Mouse (Mus musculus): Measurements from ENCODE around the gene Ssh2.
A peak's percentile ranks its signal among the peaks of the same experiment; 100 is the strongest.

The Ssh2 gene

DNA sequence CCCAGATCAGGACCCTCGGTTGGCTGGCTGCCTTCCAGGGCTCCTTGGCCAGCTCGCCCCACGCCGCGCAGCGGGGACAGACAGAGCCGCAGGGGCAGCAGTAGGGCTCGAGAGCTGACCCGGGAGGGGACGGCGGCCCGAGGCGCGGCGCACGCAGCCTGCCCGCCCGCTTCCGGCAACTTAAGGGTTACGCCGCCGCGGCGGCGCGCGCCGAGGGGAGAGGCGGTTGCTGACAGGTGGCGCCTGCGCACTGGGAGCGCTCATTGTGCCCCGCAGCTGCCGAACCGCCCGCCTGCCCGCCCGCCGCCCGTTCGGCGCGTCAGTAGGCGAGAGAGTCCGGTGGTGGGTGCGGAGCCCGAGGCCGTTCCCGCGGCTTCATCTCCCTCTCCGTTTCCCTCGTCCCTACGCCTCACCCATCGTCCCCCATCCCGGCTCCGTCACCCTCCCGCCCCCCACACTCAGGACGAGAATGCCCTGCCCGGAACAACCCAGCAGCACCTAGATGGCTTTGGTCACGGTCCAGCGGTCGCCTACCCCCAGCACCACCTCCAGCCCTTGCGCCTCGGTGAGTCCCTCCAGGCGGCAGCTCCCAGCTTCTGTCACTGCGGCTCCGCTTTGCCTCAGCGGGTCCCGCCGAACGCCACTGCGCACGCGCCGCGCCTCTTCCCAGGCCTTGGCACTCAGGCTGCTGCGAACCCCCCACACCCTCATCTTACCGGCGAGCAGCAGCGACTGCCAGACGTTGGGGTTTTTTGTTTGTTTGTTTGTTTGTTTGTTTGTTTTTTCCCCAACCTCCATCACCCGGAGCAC, at the start of gene Ssh2:
Gene Ssh2 (plus strand): TSS at position 337 of the 810 bp plus-strand sequence.
- peak; percentile 86 for DNase-seq (ENCODE audit: low read depth, low spot score)

DNA sequence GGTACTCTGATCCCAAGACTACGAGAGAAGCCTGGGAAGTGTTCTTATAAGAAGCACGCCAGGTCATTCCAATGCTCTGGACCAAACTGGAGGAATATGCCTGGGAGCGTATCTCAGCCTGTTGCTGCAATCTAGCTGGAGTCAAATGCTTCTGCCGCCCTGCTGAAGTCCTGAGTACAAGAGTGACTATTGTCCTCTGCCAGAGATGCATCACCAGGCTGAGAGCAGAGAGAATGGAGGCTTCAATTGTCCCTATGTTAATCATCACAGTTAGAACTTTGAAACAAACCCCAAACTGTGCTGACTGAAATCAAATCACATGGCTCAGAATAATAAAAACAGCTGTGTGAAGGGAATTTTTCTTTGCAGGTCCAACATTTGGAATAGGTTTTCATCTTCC, 42.4 kb upstream of the Ssh2 start:
- DNase-seq (ENCODE audit: low read depth, low spot score) = no peak

DNA sequence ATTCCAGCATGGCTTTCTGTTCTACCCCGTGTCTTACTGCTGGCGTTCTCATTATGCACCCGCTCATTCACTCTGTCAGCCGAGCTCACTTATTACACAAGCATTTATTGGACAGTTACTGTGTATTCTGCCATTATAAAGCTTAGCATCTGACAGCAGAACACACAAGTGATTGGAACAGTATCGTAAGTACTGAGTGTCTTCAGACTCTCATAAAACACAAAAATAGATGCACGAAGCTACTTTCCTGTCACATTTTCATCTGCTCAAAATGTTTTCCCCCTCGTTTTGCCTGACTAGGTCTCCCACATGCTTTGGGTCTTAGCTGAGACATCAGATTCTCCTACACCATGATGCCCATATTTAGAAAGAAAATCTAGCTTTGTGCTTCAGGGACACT, 41.6 kb upstream of the Ssh2 start:
- no peak for DNase-seq (ENCODE audit: low read depth, low spot score)

DNA sequence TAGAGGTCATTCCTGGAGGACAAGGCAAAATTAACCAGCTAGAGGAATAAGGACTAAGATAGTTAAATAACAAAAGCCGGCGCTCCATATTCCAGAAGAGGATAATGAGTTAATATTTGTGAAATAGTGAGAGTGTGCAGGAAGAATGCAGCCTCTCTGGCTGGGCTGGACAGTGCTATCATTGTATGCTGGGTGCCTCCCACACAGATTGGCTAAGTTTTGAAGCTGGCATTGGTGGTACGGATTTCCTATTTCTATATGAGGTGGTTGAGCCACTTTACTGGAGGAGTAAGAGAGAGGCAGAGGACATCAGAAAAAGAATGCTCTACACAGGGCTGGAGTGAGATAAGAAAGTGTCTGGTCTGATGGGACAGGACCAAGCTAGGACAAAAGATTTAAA, 36.3 kb upstream of the Ssh2 start:
- DNase-seq (ENCODE audit: low read depth, low spot score) = no peak

DNA sequence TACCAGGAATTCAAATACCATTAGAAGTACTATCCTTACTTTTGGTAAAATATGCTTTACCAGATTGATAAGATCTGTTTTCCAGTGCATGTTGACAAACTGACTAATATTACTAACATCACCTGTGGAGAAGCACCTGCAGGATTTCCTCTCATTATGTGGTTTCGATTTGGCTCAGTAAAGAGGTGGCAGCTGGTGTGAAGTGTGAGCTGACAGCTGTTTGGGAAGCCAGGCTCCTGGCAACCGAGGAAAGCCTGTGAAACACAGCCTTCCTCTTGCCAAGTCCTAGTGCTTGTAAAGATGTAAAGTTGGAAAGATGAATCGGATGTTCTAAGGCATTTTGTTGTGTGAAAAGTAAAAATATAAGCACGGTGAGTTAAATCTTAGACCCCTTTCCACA, 35.2 kb upstream of the Ssh2 start:
- DNase-seq (ENCODE audit: low read depth, low spot score) = no peak

DNA sequence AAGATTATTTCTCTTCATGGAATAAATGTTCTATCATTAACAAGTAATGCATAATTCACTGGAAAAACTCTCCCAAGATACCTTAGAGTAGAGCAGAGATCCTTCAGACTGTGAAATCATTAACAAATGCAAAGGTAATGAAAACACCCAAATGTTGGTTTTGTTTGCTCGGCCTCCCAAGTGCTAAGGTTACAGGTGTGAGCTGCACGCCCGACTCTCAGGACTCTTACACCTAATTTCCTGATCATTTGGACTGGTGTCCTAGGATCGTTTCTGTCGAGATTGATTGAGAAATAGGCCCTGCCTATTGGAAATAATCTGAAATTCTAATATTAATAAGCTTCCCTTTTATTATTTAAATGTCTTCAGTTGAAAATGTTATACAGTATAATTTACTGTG, 34.6 kb upstream of the Ssh2 start:
- no peak for DNase-seq (ENCODE audit: low read depth, low spot score)

DNA sequence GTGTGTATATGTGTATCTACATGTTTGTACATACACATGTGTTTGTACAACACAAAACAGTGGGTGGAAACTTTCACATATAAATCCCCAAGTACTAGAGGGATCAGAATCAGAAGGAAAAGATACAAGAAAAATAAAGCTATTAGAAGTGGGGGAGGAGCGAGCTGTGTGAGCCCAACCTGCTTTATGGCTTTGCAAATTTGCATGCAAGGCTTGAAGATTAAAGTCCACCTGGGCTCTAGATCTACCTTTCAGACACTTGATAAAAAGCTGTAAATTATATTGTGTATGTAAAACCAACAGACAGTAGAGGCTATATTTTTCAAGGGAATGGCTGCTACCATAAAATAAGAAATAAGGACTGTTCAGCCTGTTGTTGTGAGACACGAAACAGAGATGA, 34.0 kb upstream of the Ssh2 start:
- no peak for DNase-seq (ENCODE audit: low read depth, low spot score)

DNA sequence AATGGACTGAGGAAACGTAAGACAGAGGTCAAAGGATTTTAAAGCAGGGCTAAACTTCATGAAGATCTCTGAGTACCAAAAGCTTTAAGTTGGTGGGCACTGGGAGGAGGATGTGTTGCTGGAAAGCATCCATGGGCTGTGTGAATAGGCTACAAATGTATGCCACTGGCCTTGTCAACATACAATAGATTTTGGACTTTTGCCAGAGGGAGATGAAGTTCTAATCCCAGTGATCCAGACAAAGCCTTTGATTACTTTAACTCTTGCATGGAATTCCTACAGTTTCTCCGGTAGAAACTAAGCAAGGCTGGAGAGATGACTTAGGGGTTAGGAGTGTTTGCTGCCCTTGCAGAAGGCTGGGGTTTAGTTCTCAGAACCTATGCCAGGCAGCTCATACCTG, 33.5 kb upstream of the Ssh2 start:
- no peak for DNase-seq (ENCODE audit: low read depth, low spot score)

DNA sequence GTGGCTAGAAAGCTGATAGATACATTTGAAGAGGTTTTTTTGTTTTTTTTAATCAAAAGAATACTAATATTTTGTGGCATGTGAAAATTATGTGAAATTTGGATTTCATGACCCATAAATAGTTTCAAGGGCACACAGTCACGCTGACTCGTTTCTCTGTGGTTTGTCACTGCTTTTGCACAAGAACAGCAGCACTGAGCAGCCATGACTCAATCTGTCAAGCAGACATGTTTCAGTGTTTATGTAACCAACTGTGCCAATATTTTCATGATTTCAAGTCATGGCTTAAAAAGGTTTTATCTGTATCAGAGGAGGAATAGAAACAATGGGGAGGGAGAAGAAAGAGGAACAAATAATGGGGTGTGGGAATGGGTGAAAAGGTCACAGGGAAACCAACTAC, 31.2 kb upstream of the Ssh2 start:
- no peak for DNase-seq (ENCODE audit: low read depth, low spot score)

DNA sequence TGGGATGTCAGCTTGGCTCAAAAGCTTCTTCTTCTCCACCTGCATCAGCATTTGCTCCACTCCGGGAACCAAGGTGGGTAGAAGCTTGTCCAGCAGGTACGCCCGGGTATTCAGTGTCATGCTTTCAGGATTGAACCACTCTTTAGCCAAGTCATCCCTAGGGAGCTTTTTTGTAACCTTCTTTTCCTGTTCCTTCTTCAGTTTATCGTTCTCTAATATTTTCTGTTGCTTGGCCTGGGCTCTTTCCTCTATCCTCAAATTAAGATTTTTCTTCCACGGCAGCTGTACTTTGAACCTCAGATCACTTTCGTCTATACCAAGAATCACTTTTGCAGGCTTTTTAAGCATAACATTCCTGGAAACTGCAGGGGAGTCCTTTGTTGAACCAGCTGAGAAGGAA, 27.2 kb upstream of the Ssh2 start, which contains the start of gene Efcab5:
Gene Efcab5 (minus strand): TSS at position 101 of the 400 bp plus-strand sequence.
- no peak for DNase-seq (ENCODE audit: low read depth, low spot score)

DNA sequence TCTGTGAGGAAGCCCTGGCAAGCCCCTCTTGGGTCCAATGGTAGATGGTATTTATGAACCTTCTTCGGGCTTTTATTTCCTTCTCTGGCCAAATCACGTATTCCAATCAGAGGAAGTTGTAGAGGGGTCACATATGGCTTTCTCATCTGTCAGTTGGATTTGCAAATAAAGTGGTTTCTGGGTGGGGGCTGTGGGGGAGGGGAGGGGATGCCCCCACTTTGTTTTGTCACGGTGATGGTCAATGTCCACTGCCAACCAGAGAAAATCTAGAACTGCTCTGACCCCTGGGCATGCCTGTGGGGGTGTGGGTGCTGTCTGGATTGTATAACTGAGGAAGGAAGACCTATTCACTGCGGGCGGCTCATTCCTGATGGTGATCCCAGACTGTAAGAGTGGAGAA, 22.7 kb upstream of the Ssh2 start:
- DNase-seq (ENCODE audit: low read depth, low spot score) = no peak

DNA sequence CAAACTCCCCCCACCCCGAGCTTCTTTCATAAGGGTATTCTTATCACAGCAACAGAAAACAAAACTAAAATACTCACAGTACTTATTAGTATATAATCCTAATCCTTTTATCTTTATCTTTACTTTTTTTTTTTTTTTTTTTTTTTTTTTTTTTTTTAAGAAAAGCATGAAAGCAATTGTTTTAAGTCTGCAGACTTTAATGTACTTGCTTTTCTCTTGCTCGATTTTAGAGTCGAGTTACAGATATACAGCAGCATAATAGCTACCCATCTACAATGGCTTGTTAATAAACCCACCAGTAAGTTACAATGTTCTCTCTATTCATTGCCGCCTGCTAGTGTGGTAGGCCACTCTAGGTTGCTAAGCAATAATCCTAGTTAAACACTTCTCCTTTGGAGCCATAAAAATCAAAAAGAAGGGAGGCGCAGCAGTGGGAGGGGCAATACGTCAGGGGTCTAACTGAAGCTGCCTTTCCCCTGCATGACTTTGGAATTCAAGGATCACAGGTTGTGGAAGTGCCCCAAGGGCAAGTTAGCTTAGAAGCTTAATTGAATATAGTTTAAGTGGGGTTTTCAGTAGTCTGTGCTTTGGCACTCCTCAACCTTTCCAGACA, 22.0 kb upstream of the Ssh2 start:
- peak; percentile 31 for DNase-seq (ENCODE audit: low read depth, low spot score)

DNA sequence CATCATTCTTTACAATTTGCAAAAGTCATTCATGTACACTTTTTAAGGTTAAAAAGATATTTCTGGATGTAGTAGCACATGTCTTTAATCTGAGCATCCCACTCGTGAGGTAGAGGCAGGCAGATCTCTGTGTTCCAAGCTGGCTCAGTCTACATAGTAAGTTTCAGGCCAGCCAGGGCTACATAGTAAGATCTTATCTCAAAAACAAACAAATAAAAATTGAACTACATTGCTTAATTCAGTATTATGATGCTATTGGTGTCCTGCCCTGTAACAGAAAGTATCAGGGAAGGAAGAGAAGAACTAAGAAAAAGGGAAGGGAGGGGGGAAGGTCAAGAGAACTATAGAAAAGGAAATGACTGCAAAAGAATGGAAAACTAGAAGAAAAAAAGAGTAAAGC, 21.3 kb upstream of the Ssh2 start:
- no peak for DNase-seq (ENCODE audit: low read depth, low spot score)

DNA sequence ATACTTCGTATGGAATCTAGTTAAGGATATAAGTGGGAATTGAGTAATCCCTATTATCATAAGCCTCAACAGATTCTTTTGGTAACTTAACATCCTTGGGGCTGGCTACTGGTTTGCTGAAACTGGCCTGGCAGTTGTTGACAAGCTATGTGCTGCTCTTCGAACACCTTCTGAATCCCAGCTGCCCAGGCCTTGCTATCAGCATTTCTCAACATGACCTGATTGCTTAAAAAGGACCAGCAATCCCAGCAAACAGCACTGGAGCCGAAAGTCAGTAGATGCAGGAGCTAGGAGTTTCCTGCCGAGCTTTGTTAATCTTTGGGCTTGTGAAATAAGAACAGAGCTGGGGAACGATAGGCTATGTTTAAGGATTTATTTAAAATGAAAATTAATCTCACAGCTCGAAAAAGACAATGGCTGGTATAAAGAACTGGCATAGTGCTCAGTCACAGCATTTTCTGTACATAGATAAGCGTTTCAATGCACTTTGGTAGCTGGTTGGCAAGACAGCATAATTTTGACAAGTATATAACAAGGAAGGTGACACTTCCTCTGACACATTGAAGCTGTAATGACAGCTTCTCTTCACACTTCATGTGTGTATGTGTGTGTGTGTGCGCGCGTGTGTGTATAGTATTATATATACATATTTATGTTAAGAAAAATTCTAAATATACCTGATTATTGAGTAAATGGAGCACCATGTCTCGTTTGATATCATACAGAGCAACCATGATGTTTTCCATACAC, 20.6 kb upstream of the Ssh2 start:
- no peak for DNase-seq (ENCODE audit: low read depth, low spot score)

DNA sequence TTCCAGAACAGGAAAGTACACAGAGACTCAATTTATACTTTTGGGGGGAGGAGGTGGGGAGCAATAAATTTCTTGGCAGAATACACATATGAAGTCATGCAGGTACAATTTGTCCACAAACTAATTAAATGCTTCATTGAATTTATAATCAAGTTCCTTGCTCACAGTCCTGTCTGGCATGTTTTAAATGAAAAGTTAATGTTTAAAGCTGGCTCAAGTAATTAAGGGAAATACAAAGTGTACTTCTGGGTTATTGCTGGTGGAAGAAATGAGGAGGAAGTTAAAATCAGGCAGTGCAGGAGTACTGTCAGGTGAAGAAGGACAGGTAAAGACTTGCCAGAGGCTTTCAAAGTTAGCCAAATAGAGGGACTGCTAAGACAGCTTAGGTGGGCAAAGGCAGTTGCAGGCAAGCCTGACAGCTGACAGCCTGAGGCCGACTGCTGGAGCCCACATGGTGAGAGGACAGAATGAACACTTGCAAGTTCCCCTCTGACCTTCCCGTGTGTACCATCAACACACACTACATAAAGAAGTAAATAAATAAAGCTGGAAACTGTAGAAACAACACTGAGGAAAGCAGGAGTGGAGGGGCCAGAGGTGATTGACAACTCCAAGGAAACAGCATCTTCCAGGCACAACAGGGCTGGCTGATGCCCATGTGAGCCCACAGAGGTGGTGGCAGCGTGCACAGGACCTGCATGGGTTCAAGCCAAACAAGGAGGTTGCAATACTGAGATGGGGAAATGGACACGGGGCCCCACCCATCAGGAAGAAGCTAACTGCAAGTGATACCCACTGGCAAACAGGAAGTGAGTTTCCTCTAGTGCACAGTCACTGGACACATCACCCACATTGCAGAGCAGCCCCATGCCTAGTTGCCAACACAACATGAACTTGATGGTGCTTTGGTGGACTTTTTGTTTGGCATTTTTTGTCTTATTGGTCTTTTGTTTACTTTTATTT, 19.6 kb upstream of the Ssh2 start:
- DNase-seq (ENCODE audit: low read depth, low spot score) = no peak

DNA sequence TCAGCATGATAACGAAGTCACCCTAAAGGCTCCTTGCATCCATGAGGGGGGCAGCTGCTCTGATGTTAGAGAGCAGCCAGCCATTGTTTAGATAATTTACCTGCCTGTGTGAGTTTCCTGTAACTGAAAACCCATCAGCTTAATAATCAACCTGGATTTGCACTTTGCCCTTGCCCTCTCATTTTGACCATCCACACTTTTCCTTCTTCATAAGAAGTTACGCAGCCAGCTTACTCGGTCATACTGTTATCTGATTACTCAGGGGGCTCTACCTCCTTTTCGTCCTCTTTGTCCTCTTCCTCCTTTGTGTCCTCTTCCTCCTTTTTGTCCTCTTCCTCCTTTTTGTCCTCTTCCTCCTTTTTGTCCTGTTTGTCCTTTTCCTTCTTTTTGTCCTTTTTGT, 16.5 kb upstream of the Ssh2 start:
- DNase-seq (ENCODE audit: low read depth, low spot score) = no peak

DNA sequence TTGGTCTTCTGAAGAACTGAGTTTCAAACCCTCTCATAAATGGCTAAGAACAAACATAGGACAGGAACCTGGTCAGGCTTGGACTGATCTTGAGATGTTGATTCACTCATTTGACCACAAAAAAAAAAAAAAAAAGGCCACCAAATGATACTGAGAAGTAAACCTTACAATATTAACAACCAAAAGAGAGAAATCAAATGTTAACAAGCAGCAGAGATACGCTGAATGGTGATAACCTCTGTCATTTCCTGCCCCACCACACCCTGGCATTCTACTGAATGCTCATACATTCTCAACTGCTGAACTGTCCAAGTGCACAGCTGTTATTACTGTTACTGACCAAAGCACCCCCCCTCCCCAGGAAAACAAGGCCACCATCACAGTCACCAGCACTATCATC, 15.4 kb upstream of the Ssh2 start:
- no peak for DNase-seq (ENCODE audit: low read depth, low spot score)

DNA sequence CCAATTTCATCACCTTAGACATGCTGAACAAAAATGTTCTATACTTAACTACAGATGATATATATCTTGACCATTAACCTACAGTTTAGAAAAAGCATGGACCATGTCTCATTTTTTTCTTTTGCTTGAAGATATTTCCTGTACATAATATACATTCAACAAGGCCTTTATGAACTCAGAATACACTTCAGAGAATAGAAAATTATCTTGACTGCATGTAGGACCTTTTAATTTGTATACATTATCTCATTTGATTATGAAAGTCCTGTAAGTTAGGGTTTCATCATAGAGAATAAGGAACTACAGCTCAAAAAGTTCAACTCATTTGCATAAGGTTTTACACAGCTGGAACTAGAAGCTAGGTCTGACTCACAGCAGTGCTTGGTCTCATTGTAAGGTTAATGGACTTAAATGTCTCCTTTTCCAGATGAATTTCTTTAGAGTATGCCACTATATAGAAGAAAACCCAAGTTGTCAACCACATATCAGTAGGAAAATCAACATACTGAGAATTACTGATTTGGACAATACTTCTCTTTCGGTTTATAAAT, 1.9 kb upstream of the Ssh2 start:
- DNase-seq (ENCODE audit: low read depth, low spot score) = no peak

DNA sequence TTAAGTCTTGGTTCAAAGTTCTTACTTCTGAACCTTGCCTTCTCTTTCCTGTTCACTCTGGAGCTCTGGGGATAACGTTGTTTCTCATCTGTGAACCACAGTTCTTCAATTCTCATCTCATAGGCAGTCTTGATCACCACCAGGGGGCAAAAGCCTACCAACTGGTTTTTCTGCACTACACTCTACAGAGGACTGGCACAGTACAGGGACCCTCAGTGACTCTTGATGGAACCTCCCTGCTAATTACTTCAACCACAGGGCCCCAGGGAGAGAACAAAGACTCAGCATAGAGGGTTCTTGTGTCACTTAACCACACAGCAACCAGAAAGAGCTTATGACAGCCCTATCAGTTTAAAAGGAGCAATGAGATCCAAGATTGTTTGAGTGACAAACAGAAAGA, 1.3 kb upstream of the Ssh2 start:
- peak; percentile 73 for DNase-seq (ENCODE audit: low read depth, low spot score)

DNA sequence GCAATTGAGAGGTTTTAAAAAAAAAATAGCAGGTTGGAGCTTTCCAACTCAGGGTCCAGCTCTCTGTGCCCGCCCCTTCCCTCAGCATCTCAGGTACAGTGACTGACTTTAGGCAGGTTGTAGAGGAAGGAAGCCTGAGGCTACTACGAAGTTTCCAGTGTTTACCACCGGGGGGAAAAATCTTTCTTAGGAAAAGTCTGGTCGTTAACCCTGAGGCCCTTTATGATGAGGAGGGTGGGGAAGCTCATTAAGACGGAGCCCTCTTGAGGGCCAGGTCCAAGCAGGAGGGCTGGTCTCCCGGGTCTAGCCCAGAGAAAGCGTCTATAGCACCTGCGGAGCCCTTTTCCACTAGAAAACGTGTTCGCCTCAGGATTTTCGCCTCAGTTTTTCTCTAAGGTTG, 604 bp upstream of the Ssh2 start:
- DNase-seq (ENCODE audit: low read depth, low spot score) = peak; percentile 56

DNA sequence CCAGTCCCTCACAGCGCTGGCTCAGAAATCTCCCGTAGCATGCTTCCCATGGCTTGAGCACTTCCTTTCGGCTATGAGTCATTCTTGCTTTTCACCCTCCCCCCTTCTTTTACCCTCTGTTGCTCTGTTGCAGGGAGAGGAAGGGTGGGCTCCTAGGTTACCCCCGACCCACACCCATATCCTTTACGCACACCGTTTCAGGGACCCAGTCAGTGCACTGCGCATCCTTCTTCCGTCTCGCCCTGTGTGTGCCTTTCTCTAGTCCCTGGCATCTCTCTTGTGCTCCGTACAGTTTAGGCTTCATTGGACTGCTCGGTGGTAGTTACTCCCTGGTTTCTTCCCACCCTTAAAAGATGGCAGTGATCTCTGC, 659 bp downstream of the Ssh2 start:
- no peak for DNase-seq (ENCODE audit: low read depth, low spot score)

Measured in R1 (cell line).